Mouse (Mus musculus) liver, postnatal 0 days (tissue): ENCODE measurements around the gene Usp39. TPM values are rescaled to one million over a fixed set of nuclear protein-coding genes. Genes with fewer than 3 reads are reported as not detected.
A peak's percentile ranks its signal among the peaks of the same experiment; 100 is the strongest.

Experiments used
- ATAC-seq: fragments of 200-750 bp; cut with Nextera tagmentation; 2 replicates; pipeline ENCODE4 v1.8.0; 2017; ENCODE audit warnings: mild to moderate bottlenecking, moderate library complexity
- DNase-seq: peaks from one replicate; pipeline ENCODE4 v3.0.0-alpha.2; 2016
- H3K27ac ChIP-seq: fragments of 300-500 bp; sonication (generic); 2 replicates; pipeline ENCODE4 v1.5.1; 2014; ENCODE audit warnings: antibody characterized with exemption, moderate library complexity, mild to moderate bottlenecking, low read depth
- H3K27me3 ChIP-seq: fragments of 300-500 bp; sonication (generic); 2 replicates; pipeline ENCODE4 v1.6.1; 2014; ENCODE audit warnings: low read length, control low read depth, mixed read lengths; ENCODE audit not compliant: insufficient read depth
- H3K36me3 ChIP-seq: fragments of 300-500 bp; sonication (generic); replicated peaks from 2 replicates; pipeline ENCODE4 v1.6.1; 2014; ENCODE audit warnings: mild to moderate bottlenecking, control low read depth, low read length, moderate library complexity, mixed read lengths; ENCODE audit not compliant: insufficient read depth
- H3K4me1 ChIP-seq: fragments of 300-500 bp; sonication (generic); 2 replicates; pipeline ENCODE4 v1.6.1; 2014; ENCODE audit warnings: antibody characterized with exemption, mild to moderate bottlenecking, control low read depth; ENCODE audit not compliant: insufficient read depth
- H3K4me2 ChIP-seq: fragments of 300-500 bp; sonication (generic); 2 replicates; pipeline ENCODE4 v1.6.1; 2014; ENCODE audit warnings: low read depth, mild to moderate bottlenecking, low read length, moderate library complexity, mixed read lengths
- H3K4me3 ChIP-seq: fragments of 300-500 bp; sonication (generic); 2 replicates; pipeline ENCODE4 v1.5.1; 2014; ENCODE audit warnings: low read depth, low read length
- H3K9ac ChIP-seq: fragments of 300-500 bp; sonication (generic); replicated peaks from 2 replicates; pipeline ENCODE4 v1.6.1; 2014; ENCODE audit warnings: mild to moderate bottlenecking, moderate library complexity
- H3K9me3 ChIP-seq: fragments of 300-500 bp; sonication (generic); 2 replicates; pipeline ENCODE4 v1.6.1; 2016; ENCODE audit warnings: mild to moderate bottlenecking, control low read depth, low read length, mixed read lengths
- CTCF ChIP-seq: sonication (generic); IDR thresholded peaks from 2 replicates; pipeline ENCODE4 v1.5.1; 2016; ENCODE audit warnings: antibody characterized with exemption, low read depth
- EP300 ChIP-seq: IDR thresholded peaks from 2 replicates; pipeline ENCODE4 v1.6.1; 2016; ENCODE audit warnings: antibody characterized with exemption, low read depth, mild to moderate bottlenecking
- WGBS: fragments of 180-500 bp; shearing (Covaris S2); extraction: QIAGEN DNeasy Blood & Tissue Kit; methylation state at CpG from one replicate; pipeline ENCODE4 v1.1.7; 2014; ENCODE audit not compliant: insufficient replicate concordance; 5-methylcytosine and 5-hydroxymethylcytosine counted together
- polyA plus RNA-seq: library from polyadenylated mRNA; unstranded; fragments of >200 nt; fragmentation: Nextera tagmentation; extraction: Ambion mirVana; gene quantifications from 2 replicates; pipeline ENCODE4 v1.2.1, GENCODE M21; 2015

Usp39 gene
- polyA plus RNA-seq, 1 experiment from 2014 or later = 21.7 TPM

DNA sequence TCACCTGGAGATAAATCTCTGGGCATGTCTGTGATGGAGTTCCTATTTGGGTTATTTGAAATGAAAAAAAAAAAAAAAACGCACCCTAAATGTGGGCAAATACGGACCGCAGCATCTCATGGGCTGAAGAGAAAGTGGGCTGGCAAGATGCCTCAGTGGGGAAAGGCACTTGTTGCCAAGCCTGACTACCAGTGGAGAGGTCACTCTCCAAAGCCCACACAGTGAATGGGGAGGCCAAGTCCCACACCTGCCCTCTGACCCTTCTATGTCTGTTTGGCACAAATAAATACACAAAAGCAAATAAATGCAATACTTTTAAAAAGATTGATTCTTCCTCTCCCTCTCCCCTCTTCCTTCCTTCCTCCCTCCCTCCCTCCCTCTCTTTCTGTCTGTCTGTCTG lies 55.5 kb downstream of the Usp39 start:
- Histone ChIP-seq H3K27ac (peak overlapping the region; percentile 44), H3K4me3 (no peak overlapping the region), H3K27me3 (no peaks in the 10 kb centered on the region), H3K36me3 (no peaks in the 10 kb centered on the region), H3K9me3 (no peaks in the 10 kb centered on the region), H3K9ac (no peak overlapping the region), H3K4me2 (peak overlapping the region; percentile 2; the same call in 1 of the 2 replicates), H3K4me1 (peaks cover 26% of the 10 kb centered on the region)
- TF ChIP-seq CTCF (no peak), EP300 (no peak)
- DNase-seq (no peak), ATAC-seq (peak; percentile 29)
- WGBS = 61% methylated on average over 3 of the region's 3 CpGs

DNA sequence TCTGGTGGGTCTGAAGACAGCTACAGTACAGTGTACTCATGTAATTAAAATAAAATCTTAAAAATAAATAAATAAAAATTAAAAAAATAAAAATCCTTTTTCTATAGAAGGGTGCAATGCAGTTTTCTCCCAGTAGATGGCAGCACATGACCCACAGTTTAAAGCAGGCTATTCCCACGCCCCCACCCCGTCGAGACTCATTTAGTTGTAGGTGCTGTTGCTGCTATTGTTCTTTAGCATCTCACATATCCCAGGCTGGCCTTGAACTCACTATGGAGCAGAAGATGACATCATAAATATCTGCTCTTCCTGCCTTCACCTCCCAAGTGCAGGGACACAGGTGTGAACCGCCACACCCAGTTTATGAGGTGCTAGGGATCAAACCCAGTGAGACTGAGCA lies 61.1 kb downstream of the Usp39 start:
- no peak overlapping the region for H3K4me2 ChIP-seq
- TF ChIP-seq CTCF (peak; percentile 83), EP300 (no peak)
- DNase-seq (peak; percentile 68), ATAC-seq (no peak)
- H3K4me3 ChIP-seq = no peak overlapping the region
- no peaks in the 10 kb centered on the region for H3K9me3 ChIP-seq
- WGBS = 25% methylated on average over 4 of the region's 4 CpGs
- H3K4me1 ChIP-seq = peaks cover 29% of the 10 kb centered on the region
- no peaks in the 10 kb centered on the region for H3K36me3 ChIP-seq
- H3K9ac ChIP-seq = no peak overlapping the region
- no peak overlapping the region for H3K27ac ChIP-seq
- H3K27me3 ChIP-seq = no peaks in the 10 kb centered on the region

DNA sequence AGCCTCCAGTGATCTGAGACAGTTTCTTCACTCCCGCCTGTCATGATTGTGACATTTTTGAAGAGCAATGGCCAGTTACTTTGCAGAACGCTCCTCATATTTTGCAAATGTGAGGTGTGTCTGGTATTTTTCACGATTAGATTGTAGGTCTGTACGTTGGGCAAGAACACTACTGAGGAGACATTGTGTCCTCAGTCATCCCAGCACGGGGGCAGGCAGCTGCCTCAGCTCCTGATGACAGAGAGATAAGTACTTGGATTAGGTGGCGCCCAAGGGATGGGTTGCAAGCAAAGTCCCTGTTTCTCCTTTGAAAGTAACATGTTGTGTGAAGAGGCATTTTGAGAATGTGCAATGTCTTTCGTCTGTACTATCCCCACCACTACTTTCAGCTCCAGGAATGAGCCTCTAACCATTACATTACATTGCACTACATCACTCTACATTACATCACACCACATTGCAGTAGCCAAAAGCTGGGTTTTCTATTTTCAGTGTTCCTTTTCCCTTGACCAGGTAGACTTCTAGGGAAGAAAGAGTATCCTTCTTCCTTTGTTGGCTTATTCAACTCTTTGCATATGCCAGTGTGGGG lies 64.5 kb downstream of the Usp39 start:
- TF ChIP-seq EP300 (peak; percentile 92), CTCF (0 out of 2 replicates have a peak, but pooled peaks have one; percentile 10)
- WGBS = 47% methylated on average over 7 of the region's 7 CpGs
- peak overlapping the region; percentile 41 for H3K4me2 ChIP-seq
- no peak overlapping the region for H3K4me3 ChIP-seq
- H3K4me1 ChIP-seq = peaks cover 44% of the 10 kb centered on the region
- no peak overlapping the region for H3K9ac ChIP-seq
- no peaks in the 10 kb centered on the region for H3K27me3 ChIP-seq
- H3K9me3 ChIP-seq = no peaks in the 10 kb centered on the region
- ATAC-seq (peak; percentile 61), DNase-seq (peak; percentile 55)
- peak overlapping the region; percentile 85 for H3K27ac ChIP-seq
- H3K36me3 ChIP-seq = no peaks in the 10 kb centered on the region

DNA sequence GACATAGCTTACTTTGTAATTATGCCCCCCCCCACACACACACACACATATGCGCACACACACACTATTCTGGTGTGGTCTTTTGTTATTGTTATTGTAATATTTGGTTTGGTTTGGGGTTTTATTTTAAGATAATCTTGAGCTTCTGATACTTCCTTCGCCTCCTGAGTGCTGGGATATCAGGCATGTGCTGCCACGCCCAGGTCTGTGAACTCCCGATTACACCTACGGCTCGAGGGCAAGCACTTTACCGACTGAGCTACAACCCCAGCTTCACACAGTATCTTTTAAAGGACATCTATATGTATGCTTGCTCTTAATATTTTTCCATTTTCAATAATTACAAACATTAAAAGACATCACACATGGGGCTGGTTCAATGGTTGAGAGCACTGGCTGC lies 65.5 kb downstream of the Usp39 start:
- Histone ChIP-seq H3K27me3 (no peaks in the 10 kb centered on the region), H3K4me1 (peaks cover 52% of the 10 kb centered on the region), H3K4me3 (no peak overlapping the region), H3K27ac (peak overlapping the region; percentile 85), H3K4me2 (peak overlapping the region; percentile 41; the same call in 1 of the 2 replicates), H3K36me3 (no peaks in the 10 kb centered on the region), H3K9me3 (no peaks in the 10 kb centered on the region), H3K9ac (peak overlapping the region; percentile 22; the same call in 1 of the 2 replicates)
- ATAC-seq (peak; percentile 86), DNase-seq (peak; percentile 84)
- TF ChIP-seq EP300 (peak; percentile 99), CTCF (no peak)
- 56% methylated on average over 7 of the region's 7 CpGs for WGBS

DNA sequence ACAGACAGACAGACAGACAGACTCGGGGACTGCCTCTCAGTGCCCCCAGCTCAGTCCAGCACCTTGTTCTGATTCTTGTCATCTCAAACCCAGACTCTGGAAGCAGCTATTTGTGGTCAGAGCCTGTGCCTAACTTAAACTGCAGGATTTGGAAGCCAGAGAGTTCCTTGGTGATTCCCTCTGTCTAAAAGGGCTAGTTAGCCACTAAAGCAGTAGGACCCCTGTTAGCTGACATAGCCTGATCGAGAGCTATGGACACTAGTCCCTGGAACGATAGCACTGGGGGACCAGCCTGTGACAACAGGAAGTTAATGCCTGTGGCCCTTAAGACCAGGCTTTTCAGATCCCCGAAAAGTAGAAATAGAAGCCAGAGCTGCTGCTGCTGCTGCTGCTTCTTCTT lies 66.1 kb downstream of the Usp39 start:
- ATAC-seq (no peak), DNase-seq (no peak)
- H3K27ac ChIP-seq = peak overlapping the region; percentile 85
- no peak overlapping the region for H3K4me3 ChIP-seq
- H3K4me2 ChIP-seq = no peak overlapping the region
- WGBS = 33% methylated on average over 4 of the region's 4 CpGs
- H3K36me3 ChIP-seq = no peaks in the 10 kb centered on the region
- no peaks in the 10 kb centered on the region for H3K27me3 ChIP-seq
- peak overlapping the region; percentile 22; the same call in 1 of the 2 replicates for H3K9ac ChIP-seq
- no peaks in the 10 kb centered on the region for H3K9me3 ChIP-seq
- no peak for TF ChIP-seq EP300
- TF ChIP-seq CTCF = no peak
- peaks cover 56% of the 10 kb centered on the region for H3K4me1 ChIP-seq

DNA sequence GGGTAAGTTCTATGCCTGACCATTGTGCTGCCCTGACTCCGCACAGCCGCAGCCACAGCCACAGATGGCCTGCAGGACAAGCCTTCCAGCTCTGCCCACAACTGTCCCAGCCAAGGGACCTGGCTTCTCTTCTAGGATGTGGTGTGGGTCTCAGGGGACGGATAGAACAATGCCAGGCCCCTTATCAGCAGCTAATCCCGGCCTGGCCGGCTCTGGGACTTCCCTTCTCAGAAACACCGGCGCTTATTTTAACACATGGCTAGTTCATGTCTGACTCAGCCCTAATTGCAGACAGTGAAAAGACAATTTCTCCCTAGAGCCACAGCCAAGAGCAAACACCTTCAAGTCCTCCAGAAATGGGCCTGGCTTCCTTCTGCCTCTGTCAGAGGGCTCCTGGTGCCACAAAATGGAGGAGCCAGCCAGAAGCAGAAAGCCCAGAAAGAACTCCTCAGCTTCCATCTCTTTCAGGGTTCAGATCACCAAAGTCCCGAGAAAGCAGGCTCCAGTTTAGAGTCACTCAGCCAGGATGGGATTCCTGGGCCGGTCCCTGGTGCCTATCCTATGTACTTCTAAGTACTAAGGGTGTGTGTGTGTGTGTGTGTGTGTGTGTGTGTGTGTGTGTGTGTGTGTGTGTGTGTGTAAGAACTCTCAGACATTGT lies 67.3 kb downstream of the Usp39 start:
- WGBS = 42% methylated on average over 9 of the region's 9 CpGs
- Histone ChIP-seq H3K27ac (peak overlapping the region; percentile 85), H3K4me2 (no peak overlapping the region), H3K9ac (0 out of 2 replicates have a peak overlapping the region, but pooled peaks have one; percentile 2), H3K4me1 (peaks cover 68% of the 10 kb centered on the region), H3K4me3 (no peak overlapping the region), H3K27me3 (no peaks in the 10 kb centered on the region), H3K9me3 (no peaks in the 10 kb centered on the region), H3K36me3 (no peaks in the 10 kb centered on the region)
- TF ChIP-seq CTCF (no peak), EP300 (0 out of 2 replicates have a peak, but pooled peaks have one; percentile 43)
- ATAC-seq (0 out of 2 replicates have a peak, but pooled peaks have one; percentile 2), DNase-seq (no peak)
